In genomic region chr1:160123957-160124356, GRCm38 (mm10) we compare ENCODE assay signal across 19 mouse cellular contexts. TPM values are rescaled to one million over a fixed set of nuclear protein-coding genes. Genes with fewer than 3 reads are reported as not detected.
"Had no signal": no experiment of that assay in that cellular context is flagged by ENCODE, and none has a peak within 500 bp of the region (broad histone marks: within the 10 kb centered on the region; RNA-seq: fewer than 3 reads in every experiment).

No protein-coding gene starts in this region.

- H3K4me3 ChIP-seq: hindbrain, embryonic 15.5 days; left cerebral cortex, adult 2 months; liver, embryonic 13.5 days; midbrain, embryonic 12.5 days; midbrain, embryonic 15.5 days; myocyte; neural tube, embryonic 13.5 days had no signal

- H3K9me3 ChIP-seq: hindbrain, embryonic 15.5 days; liver, embryonic 13.5 days; midbrain, embryonic 12.5 days; midbrain, embryonic 15.5 days; neural tube, embryonic 13.5 days had no signal

- DNase-seq: kidney, adult 11 months; kidney, adult 8-10 months; kidney, postnatal 25 days; layer of hippocampus, postnatal 36 days; liver, embryonic 13.5 days; lung, adult 2 months; lung, postnatal 14 days; retina, postnatal 1 day; thymus, adult 2 months; thymus, postnatal 25 days had no signal

- H3K9ac ChIP-seq: hindbrain, embryonic 15.5 days; liver, embryonic 13.5 days; midbrain, embryonic 12.5 days; midbrain, embryonic 15.5 days; neural tube, embryonic 13.5 days had no signal

- H3K4me2 ChIP-seq: hindbrain, embryonic 15.5 days; liver, embryonic 13.5 days; midbrain, embryonic 12.5 days; midbrain, embryonic 15.5 days; neural tube, embryonic 13.5 days had no signal

- H3K36me3 ChIP-seq: hindbrain, embryonic 15.5 days; liver, embryonic 13.5 days; midbrain, embryonic 12.5 days; midbrain, embryonic 15.5 days; neural tube, embryonic 13.5 days had no signal

- H3K27me3 ChIP-seq: hindbrain, embryonic 15.5 days; liver, embryonic 13.5 days; midbrain, embryonic 12.5 days; midbrain, embryonic 15.5 days; neural tube, embryonic 13.5 days had no signal

- H3K4me1 ChIP-seq: hindbrain, embryonic 15.5 days; liver, embryonic 13.5 days; midbrain, embryonic 12.5 days; midbrain, embryonic 15.5 days; neural tube, embryonic 13.5 days had no signal

- H3K27ac ChIP-seq: hindbrain, embryonic 15.5 days; left cerebral cortex, adult 2 months; liver, embryonic 13.5 days; macrophage; midbrain, embryonic 12.5 days; midbrain, embryonic 15.5 days; neural tube, embryonic 13.5 days had no signal

- ATAC-seq: midbrain, embryonic 15.5 days had no signal

RNA-seq across cellular contexts. Expression of gene Tnn, which starts 29.4 kb away (rescaled TPM):
- polyA plus RNA-seq: limb, embryonic 11.5 days; liver, adult 2 months; macrophage; midbrain, embryonic 15.5 days; myocyte had no signal
